Mouse (Mus musculus) lung, postnatal 10 days (tissue): Measurements from ENCODE around the gene Camta1.
A peak's percentile ranks its signal among the peaks of the same experiment; 100 is the strongest.
"Not testable (repeated sequence)": the region's sequence is repeated elsewhere in the genome, so short reads cannot be mapped to it uniquely, and the experiment has no call there.

Experiments used
- DNase-seq: peaks from one replicate; pipeline ENCODE4 v3.0.0; 2021

Camta1 gene

GRCm38 (mm10) chr4:150909451-150910156 is 952.1 kb downstream of the Camta1 start:
- DNase-seq: peak; percentile 99

- DNase-seq: peak; percentile 36
Measured at GRCm38 (mm10) chr4:150908512-150908911, 953.2 kb downstream of the Camta1 start.

DNA sequence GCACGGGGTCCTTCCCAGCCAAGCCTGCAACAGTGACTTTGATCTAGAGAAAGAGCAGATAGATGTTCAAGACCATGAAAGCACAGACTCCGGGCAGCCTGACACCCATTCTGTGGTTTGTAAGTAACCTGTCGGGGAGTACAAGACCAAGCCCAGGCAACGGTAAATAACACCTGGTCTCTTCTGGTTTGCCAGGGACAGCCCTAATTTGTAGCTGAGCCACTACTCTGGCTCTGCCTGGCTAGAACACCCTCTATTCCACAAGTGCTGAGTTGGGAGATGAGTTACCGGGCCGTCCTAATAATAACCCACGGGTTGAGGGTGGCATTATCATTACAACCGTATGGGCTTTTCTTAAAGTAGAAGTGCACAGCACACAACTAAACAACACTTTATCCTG is 954.6 kb downstream of the Camta1 start:
- DNase-seq: no peak

DNA sequence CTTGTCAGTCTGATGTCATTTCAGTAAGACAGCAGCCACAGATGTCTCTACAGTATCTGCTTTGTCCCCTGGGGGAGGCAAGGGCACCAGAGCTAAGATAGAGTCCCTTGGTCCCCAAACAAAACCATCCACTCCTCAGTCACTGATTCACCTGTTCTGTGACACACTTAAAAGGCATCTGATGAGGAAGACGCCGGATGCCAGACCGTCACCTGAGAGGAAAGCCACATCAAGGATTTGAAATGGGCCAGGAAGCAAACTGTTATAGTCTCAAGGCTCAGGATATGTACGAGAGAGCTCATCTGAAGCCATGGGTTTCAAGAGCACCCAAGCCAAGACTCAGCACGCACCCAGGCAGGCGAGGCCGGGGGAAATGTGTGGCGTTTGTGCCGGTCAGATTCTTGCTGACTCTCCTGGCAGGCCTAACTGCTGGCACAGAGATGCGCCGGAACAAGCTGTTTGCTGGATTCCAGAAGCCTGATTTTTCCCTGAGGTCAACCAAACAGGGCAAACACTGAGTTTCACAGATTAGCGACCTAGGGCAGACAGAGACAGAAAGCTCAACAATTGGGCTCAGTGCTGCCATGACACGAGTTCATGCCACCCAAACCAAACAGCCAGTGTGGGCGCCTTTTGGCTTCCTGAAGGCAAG is 958.5 kb downstream of the Camta1 start:
- no peak for DNase-seq

GRCm38 (mm10) chr4:150902062-150902461 is 959.6 kb downstream of the Camta1 start:
- DNase-seq: no peak

- peak; percentile 87 for DNase-seq
Measured at GRCm38 (mm10) chr4:150901651-150902050, 960.0 kb downstream of the Camta1 start.

- no peak for DNase-seq
Measured at GRCm38 (mm10) chr4:150900486-150900885, 961.2 kb downstream of the Camta1 start.

GRCm38 (mm10) chr4:150898716-150899365 is 962.8 kb downstream of the Camta1 start:
- peak; percentile 84 for DNase-seq

DNA sequence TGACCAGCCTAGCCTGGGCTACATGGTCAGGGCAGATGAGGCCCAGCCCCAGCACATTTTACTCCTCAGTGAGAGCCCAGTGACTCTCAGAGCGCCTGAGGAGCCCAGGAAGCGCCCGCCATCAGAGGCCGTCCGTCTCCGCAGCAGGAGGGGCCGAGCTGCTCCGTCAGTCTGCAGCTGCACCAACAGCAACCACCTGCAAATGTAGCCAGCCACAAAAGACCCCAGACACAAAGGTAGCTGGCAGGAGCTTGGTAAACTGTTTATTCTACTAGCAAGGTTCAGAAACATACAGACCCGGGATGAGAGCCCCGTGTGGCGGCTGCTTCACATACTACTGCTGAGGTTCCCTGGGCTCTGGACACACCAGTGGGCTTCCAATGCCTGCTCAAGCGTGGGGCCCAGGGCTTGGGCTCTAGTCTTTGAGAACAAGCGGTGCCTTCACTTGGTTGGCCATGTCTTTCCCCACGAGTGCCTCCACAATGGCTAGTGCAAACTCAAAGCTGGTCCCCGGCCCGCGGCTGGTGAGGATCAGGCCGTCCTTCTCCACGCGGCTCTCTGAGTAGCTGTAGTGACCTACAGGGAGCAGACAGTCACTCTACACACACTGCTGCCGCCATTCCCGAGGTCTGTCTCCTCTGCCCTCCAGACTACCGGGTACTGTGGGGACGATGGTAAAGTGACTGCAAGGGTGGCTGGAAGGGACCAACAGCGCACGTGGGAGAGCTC is 964.6 kb downstream of the Camta1 start:
- DNase-seq: no peak

DNA sequence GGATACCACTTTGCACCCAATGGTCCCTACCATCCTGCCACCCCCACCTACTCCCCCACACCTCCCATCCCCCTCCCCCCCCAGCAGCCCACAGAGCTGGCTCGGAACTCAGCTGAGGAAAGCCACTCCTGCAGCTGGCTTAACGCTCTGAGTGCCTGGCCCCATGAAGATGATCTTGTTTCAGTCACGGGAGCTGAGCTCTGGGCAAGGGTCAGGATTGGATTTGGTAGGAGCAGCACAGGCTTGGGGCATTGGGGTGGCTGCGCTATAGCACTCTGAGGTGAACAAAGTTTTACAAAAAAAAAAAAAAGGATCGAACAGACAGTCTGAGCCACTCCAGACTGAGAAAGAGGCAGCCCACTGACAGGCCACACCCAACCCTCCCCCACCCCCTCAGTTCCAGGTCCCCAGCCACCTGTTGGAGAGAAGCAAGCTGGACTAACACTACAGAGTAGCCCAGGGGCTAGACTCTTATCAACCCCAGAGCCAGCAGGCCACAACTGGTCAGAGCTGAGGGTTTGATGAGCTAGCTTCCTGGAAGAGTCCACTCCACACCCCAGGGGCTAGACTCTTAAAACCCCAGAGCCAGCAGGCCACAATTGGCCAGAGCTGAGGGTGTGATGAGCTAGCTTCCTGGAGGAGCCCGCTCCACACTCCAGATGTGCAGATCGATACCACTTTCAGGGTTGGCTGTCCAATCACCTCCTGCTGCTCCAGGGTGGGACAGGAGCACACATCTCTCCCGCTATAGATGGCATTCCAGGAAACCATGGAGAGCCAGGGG is 966.8 kb downstream of the Camta1 start:
- DNase-seq: no peak

GRCm38 (mm10) chr4:150891308-150891707 is 970.4 kb downstream of the Camta1 start:
- no peak for DNase-seq

DNA sequence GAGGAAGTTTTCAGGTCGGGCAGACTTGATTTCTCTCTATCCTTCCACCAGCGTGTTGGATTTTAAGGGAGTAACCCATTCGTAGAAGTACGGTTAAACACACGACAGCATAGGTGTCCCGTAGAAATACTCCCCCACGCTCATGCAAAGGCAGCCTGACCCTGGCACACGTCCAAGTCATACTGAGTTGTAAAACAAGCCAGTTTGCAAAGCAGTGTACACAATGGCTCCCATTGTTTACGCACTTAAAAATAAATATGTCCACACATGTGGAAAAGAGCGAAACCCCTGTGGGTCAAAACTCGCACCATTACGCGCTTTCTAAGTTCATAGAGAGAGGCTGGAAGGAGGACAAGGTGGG is 971.7 kb downstream of the Camta1 start:
- peak; percentile 61 for DNase-seq

DNA sequence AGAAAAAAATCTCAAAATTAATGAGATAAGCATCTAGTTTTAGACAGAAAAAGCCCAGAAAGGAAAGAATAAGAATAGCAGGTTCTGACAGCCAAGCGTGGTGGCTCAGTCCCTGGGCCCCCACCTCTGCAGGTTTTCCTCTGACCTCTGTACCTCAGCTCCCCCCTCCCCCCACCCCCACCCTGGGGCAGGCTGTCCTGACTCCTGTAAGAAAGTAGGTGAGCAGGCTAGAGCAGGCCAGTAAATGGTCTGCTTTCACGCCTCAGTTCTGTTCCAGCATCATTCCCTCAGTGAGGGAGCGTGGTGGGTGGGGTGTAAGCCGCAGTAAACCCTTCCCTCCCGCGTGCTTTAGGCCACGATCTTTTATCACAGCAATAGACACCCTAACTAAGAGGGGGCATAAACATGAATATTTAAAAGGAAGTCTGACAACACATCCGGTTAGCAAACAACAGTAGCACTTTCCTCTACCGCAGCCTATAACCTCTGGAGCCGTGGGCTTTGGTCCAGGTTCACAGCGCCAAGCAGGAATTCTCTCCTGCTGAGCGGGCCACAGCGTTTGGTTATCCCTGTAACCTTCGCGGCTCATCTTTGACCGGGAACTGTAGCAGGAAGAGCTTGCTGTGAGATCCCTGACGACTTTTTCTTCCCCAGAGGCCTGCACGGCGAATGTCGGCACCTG is 972.3 kb downstream of the Camta1 start:
- no peak for DNase-seq

- no peak for DNase-seq
Measured at GRCm38 (mm10) chr4:150888492-150888891, 973.2 kb downstream of the Camta1 start.

- no peak for DNase-seq
Measured at GRCm38 (mm10) chr4:150887903-150888302, 973.8 kb downstream of the Camta1 start.

DNA sequence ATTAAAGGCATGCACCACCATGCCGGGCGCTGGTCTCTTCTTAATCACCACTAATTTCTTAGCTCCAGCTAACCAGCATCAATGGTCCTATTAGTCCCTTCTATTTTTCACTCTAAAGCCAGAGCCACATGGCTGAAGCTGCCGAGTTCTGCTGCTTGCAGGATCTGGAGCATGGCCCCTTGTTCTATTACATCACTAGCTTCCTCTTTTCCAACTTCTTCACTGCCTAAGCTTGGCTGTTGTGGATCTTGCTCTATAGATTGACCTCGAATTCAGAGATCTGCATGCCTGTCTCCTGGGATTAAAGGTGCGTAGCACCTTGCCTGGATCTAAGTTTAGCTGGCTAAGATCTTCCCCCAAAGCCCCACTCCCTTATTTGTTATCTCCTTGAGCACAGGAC is 979.0 kb downstream of the Camta1 start:
- DNase-seq: no peak

DNA sequence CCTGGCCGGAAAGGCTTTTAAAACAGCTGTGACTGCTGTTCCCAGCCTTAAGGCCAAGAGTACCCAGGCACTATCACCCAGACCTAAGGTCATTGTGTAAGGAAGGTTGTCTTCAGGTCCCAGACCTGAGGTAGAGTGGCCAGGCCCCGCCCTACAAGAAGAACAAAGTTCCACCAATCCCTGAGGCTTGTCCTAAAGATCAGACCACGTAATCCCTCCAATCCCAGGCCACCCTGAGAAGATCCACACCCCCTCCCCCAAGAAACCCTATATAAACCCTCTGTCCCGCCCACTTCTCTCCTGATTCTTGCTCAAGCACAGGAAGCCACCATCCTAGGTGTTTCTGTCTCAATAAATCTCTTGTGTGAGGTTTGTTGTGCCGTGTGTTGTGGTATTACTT is 981.3 kb downstream of the Camta1 start:
- no peak for DNase-seq

- no peak for DNase-seq
Measured at GRCm38 (mm10) chr4:150879631-150880030, 982.0 kb downstream of the Camta1 start.

- no peak for DNase-seq
Measured at GRCm38 (mm10) chr4:150875393-150875792, 986.3 kb downstream of the Camta1 start.

DNA sequence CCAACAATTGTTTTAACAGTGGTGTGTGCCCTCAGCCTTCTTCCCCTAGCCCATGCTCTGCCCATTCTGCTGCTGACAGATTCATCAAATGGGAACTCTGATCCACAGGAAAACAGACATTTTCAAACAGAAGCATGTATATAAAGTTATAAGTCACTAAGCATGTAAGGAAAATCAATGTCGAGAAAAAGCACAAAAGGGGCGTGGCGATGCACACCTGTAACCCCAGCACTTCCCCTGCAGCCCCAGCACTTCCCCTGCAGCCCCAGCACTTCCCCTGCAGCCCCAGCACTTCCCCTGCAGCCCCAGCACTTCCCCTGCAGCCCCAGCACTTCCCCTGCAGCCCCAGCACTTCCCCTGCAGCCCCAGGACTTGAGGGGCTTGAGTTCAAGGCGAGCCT is 987.3 kb downstream of the Camta1 start:
- not testable (repeated sequence) for DNase-seq

DNA sequence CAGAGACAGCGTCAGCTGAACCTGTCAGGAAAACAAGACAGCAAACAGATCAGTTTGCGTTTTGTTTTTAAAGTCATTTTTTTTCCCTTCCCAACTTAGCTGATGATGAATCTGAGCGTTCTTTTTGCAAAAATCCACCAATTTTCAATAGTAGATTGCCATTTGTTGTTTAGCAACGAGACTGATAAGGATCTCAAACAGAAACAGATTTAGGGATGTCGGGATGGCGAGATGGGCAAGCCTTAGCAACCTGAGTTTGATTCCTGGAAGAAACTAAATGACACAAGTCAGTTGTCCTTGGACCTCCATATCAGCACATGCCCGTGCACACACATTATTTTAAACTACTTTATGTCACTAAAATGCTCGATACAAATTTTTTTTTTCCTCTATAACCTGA is 989.0 kb downstream of the Camta1 start:
- no peak for DNase-seq

- peak; percentile 59 for DNase-seq
Measured at GRCm38 (mm10) chr4:150872139-150872651, 989.5 kb downstream of the Camta1 start.
